Mouse (Mus musculus): ENCODE results near the gene Usp19. TPM values are rescaled to one million over a fixed set of nuclear protein-coding genes. Genes with fewer than 3 reads are reported as not detected.

The Usp19 gene
- 39.9 to 81.2 TPM (median 50.5 TPM) in 3 replicates for total RNA-seq (2017)

- ATAC-seq (replicated peaks; ENCODE audit: insufficient number of reproducible peaks, low FRiP score, low TSS enrichment, poor library complexity, severe bottlenecking), result peak; percentile 84
These were observed at the start of gene Usp19 for GRCm38 (mm10) chr9:108490559-108491285. TSS of gene Usp19 (plus strand) at chr9:108490602.

GRCm38 (mm10) chr9:108441236-108441919, 49.0 kb upstream of the Usp19 start:
- no peak for ATAC-seq (replicated peaks; ENCODE audit: insufficient number of reproducible peaks, low FRiP score, low TSS enrichment, poor library complexity, severe bottlenecking)

- ATAC-seq (replicated peaks; ENCODE audit: insufficient number of reproducible peaks, low FRiP score, low TSS enrichment, poor library complexity, severe bottlenecking), result no peak
These were observed 45.3 kb upstream of the Usp19 start for GRCm38 (mm10) chr9:108445125-108445524.

- ATAC-seq (replicated peaks; ENCODE audit: insufficient number of reproducible peaks, low FRiP score, low TSS enrichment, poor library complexity, severe bottlenecking), result no peak
These were observed 40.5 kb upstream of the Usp19 start for GRCm38 (mm10) chr9:108449860-108450259.

GRCm38 (mm10) chr9:108450292-108451169, 39.9 kb upstream of the Usp19 start:
- ATAC-seq (replicated peaks; ENCODE audit: insufficient number of reproducible peaks, low FRiP score, low TSS enrichment, poor library complexity, severe bottlenecking), result no peak

GRCm38 (mm10) chr9:108451170-108451493, 39.3 kb upstream of the Usp19 start:
- ATAC-seq (replicated peaks; ENCODE audit: insufficient number of reproducible peaks, low FRiP score, low TSS enrichment, poor library complexity, severe bottlenecking), result no peak

GRCm38 (mm10) chr9:108451519-108452160, 38.8 kb upstream of the Usp19 start:
- ATAC-seq (replicated peaks; ENCODE audit: insufficient number of reproducible peaks, low FRiP score, low TSS enrichment, poor library complexity, severe bottlenecking), result no peak

GRCm38 (mm10) chr9:108452291-108452906, 38.0 kb upstream of the Usp19 start:
- ATAC-seq (replicated peaks; ENCODE audit: insufficient number of reproducible peaks, low FRiP score, low TSS enrichment, poor library complexity, severe bottlenecking), result peak; percentile 76

- ATAC-seq (replicated peaks; ENCODE audit: insufficient number of reproducible peaks, low FRiP score, low TSS enrichment, poor library complexity, severe bottlenecking), result no peak
These were observed 37.5 kb upstream of the Usp19 start for GRCm38 (mm10) chr9:108452911-108453310.

GRCm38 (mm10) chr9:108453458-108453857, 36.9 kb upstream of the Usp19 start:
- no peak for ATAC-seq (replicated peaks; ENCODE audit: insufficient number of reproducible peaks, low FRiP score, low TSS enrichment, poor library complexity, severe bottlenecking)

- no peak for ATAC-seq (replicated peaks; ENCODE audit: insufficient number of reproducible peaks, low FRiP score, low TSS enrichment, poor library complexity, severe bottlenecking)
These were observed 36.0 kb upstream of the Usp19 start for GRCm38 (mm10) chr9:108454429-108454828.

- no peak for ATAC-seq (replicated peaks; ENCODE audit: insufficient number of reproducible peaks, low FRiP score, low TSS enrichment, poor library complexity, severe bottlenecking)
These were observed 34.4 kb upstream of the Usp19 start for GRCm38 (mm10) chr9:108455747-108456571.

GRCm38 (mm10) chr9:108456953-108457352, 33.4 kb upstream of the Usp19 start:
- no peak for ATAC-seq (replicated peaks; ENCODE audit: insufficient number of reproducible peaks, low FRiP score, low TSS enrichment, poor library complexity, severe bottlenecking)

- ATAC-seq (replicated peaks; ENCODE audit: insufficient number of reproducible peaks, low FRiP score, low TSS enrichment, poor library complexity, severe bottlenecking), result no peak
These were observed 30.5 kb upstream of the Usp19 start for GRCm38 (mm10) chr9:108459939-108460318.

GRCm38 (mm10) chr9:108460319-108461178, 29.9 kb upstream of the Usp19 start, which contains the start of gene Ccdc71:
TSS of gene Ccdc71 (plus strand) at chr9:108460527.
- ATAC-seq (replicated peaks; ENCODE audit: insufficient number of reproducible peaks, low FRiP score, low TSS enrichment, poor library complexity, severe bottlenecking), result peak; percentile 74

GRCm38 (mm10) chr9:108461181-108461631, 29.2 kb upstream of the Usp19 start, which contains the start of gene Klhdc8b:
TSS of gene Klhdc8b (minus strand) at chr9:108461581.
- no peak for ATAC-seq (replicated peaks; ENCODE audit: insufficient number of reproducible peaks, low FRiP score, low TSS enrichment, poor library complexity, severe bottlenecking)

- ATAC-seq (replicated peaks; ENCODE audit: insufficient number of reproducible peaks, low FRiP score, low TSS enrichment, poor library complexity, severe bottlenecking), result no peak
These were observed 28.7 kb upstream of the Usp19 start for GRCm38 (mm10) chr9:108461675-108462074.
